Mouse (Mus musculus): ENCODE measurements around the gene Rps27. TPM values are rescaled to one million over a fixed set of nuclear protein-coding genes. Genes with fewer than 3 reads are reported as not detected.
"Not testable (repeated sequence)": the region's sequence is repeated elsewhere in the genome, so short reads cannot be mapped to it uniquely, and the experiment has no call there.

Gene Rps27
- 4,989 to 6,509 TPM (median 5,955 TPM) in 3 replicates for total RNA-seq (2017)

- ATAC-seq (replicated peaks; ENCODE audit: insufficient number of reproducible peaks, low FRiP score, low TSS enrichment, poor library complexity, severe bottlenecking) = peak; percentile 96
Measured at GRCm38 (mm10) chr3:90213377-90213866, at the start of gene Rps27, which contains the start of gene Rab13. Gene Rps27 (minus strand): TSS chr3:90213651. Gene Rab13 (plus strand): TSS chr3:90213695.

- ATAC-seq (replicated peaks; ENCODE audit: insufficient number of reproducible peaks, low FRiP score, low TSS enrichment, poor library complexity, severe bottlenecking) = no peak
Measured at GRCm38 (mm10) chr3:90258521-90258920, 45.1 kb upstream of the Rps27 start.

- no peak for ATAC-seq (replicated peaks; ENCODE audit: insufficient number of reproducible peaks, low FRiP score, low TSS enrichment, poor library complexity, severe bottlenecking)
Measured at GRCm38 (mm10) chr3:90256731-90257530, 43.5 kb upstream of the Rps27 start.

GRCm38 (mm10) chr3:90255784-90256353, 42.4 kb upstream of the Rps27 start:
- ATAC-seq (replicated peaks; ENCODE audit: insufficient number of reproducible peaks, low FRiP score, low TSS enrichment, poor library complexity, severe bottlenecking) = no peak

- ATAC-seq (replicated peaks; ENCODE audit: insufficient number of reproducible peaks, low FRiP score, low TSS enrichment, poor library complexity, severe bottlenecking) = no peak
Measured at GRCm38 (mm10) chr3:90255194-90255565, 41.7 kb upstream of the Rps27 start.

GRCm38 (mm10) chr3:90254419-90255193, 41.2 kb upstream of the Rps27 start:
- ATAC-seq (replicated peaks; ENCODE audit: insufficient number of reproducible peaks, low FRiP score, low TSS enrichment, poor library complexity, severe bottlenecking) = peak; percentile 23

DNA sequence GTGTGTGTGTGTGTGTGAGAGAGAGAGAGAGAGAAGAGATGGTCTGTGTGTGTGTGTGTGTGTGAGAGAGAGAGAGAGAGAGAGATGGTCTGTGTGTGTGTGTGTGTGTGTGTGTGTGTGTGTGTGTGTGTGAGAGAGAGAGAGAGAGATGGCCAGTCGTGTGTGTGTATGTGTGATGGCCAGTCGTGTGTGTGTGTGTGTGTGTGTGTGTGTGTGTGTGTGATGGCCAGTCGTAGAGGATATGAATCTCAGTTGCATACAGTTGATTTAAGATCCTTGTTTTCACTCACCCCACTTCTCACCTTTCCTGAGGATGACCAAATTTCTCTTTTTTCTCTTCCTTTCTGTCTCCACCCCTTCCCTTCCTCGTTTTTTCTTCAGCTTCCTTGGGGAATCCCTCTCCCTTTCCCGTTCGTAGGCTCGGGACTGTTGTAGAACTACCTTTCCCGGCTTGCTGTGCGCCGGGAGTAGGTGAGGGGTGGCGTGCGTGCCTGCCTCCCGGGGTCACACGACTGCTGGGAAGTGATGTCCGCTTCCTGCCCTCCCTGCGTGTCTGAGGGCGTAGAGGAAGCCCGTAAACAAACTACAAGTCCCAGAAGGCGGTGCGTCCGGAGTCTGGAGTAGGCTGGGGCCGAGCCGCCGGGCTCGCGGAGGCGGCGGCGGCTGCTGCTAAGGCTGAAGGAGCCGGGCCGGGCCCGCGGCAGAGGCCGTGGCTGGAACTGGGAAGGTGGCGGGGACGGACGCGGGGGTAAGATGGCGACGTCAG, 40.4 kb upstream of the Rps27 start, which contains the start of gene Crtc2:
Crtc2 (plus strand) TSS at position 511 of the 766 bp plus-strand sequence.
- ATAC-seq (replicated peaks; ENCODE audit: insufficient number of reproducible peaks, low FRiP score, low TSS enrichment, poor library complexity, severe bottlenecking) = peak; percentile 98

- not testable (repeated sequence) for ATAC-seq (replicated peaks; ENCODE audit: insufficient number of reproducible peaks, low FRiP score, low TSS enrichment, poor library complexity, severe bottlenecking)
Measured at GRCm38 (mm10) chr3:90253174-90253573, 39.7 kb upstream of the Rps27 start.

DNA sequence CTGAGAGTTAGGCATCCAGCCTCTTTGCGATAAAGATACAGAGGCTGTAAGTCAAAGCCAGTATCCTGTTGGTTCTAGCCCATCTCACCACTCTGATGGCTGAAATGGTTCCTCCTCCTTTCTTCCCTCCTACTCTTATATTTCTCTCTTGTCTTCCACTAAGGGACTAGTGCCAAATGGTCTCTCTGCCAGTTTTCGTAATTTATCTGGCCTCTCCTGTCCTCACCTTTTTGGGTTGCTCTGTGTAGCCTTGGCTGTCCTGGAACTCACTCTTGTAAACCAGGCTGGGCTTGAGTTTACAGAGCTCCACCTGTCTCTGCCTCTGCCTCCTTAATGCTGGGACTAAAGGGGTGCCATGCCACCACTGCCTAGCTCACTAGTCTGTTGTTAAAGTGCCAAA, 39.2 kb upstream of the Rps27 start:
- ATAC-seq (replicated peaks; ENCODE audit: insufficient number of reproducible peaks, low FRiP score, low TSS enrichment, poor library complexity, severe bottlenecking) = not testable (repeated sequence)

GRCm38 (mm10) chr3:90251731-90252226, 38.3 kb upstream of the Rps27 start:
- ATAC-seq (replicated peaks; ENCODE audit: insufficient number of reproducible peaks, low FRiP score, low TSS enrichment, poor library complexity, severe bottlenecking) = not testable (repeated sequence)

GRCm38 (mm10) chr3:90250791-90251190, 37.3 kb upstream of the Rps27 start:
- no peak for ATAC-seq (replicated peaks; ENCODE audit: insufficient number of reproducible peaks, low FRiP score, low TSS enrichment, poor library complexity, severe bottlenecking)

- ATAC-seq (replicated peaks; ENCODE audit: insufficient number of reproducible peaks, low FRiP score, low TSS enrichment, poor library complexity, severe bottlenecking) = peak; percentile 7; the same call in 1 of the 2 replicates
Measured at GRCm38 (mm10) chr3:90248746-90249100, 35.3 kb upstream of the Rps27 start.

- peak; percentile 93 for ATAC-seq (replicated peaks; ENCODE audit: insufficient number of reproducible peaks, low FRiP score, low TSS enrichment, poor library complexity, severe bottlenecking)
Measured at GRCm38 (mm10) chr3:90247960-90248745, 34.7 kb upstream of the Rps27 start, which contains the start of gene Slc39a1. Gene Slc39a1 (plus strand): TSS chr3:90248172.

DNA sequence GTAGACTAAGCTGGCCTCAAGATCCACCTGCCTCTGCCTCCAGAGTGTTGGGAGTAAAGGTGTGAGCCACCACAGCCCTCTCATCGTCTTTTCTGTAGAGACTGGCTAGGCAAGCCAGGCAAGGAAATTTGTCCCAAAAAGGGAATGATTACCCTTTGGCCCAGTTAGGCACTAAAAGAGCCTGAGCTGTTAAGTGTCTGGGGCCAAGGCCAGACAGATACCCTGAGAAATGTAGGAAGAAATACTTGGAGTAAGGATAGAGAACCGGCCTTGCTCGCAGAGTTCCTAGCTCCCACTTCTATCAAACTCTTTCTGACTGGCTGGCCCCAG, 34.1 kb upstream of the Rps27 start:
- ATAC-seq (replicated peaks; ENCODE audit: insufficient number of reproducible peaks, low FRiP score, low TSS enrichment, poor library complexity, severe bottlenecking) = no peak

DNA sequence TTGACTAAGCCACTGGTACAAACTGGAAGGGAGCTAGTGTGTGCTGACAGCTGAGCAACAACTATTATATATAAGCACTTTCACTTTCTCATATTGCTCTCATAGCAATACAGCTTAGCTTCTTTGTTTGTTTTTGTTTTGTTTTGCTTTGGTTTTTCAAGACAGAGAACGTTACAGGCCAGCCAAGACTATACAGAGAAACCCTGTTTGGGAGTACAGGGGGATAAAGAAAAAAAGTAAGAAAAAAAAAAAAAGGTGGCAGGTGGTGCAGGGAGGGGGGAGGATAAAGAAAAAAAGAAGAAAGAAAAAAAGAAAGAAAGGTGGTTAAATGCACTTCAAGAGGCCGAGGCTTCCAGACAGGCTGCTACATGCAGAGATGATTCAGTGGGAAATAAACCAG, 32.0 kb upstream of the Rps27 start:
- ATAC-seq (replicated peaks; ENCODE audit: insufficient number of reproducible peaks, low FRiP score, low TSS enrichment, poor library complexity, severe bottlenecking) = no peak

- ATAC-seq (replicated peaks; ENCODE audit: insufficient number of reproducible peaks, low FRiP score, low TSS enrichment, poor library complexity, severe bottlenecking) = no peak
Measured at GRCm38 (mm10) chr3:90242984-90243775, 29.7 kb upstream of the Rps27 start, which contains the start of gene Creb3l4. Gene Creb3l4 (minus strand): TSS chr3:90243512.

Data from monocyte, adult 5-6 weeks (primary cell).